Mouse (Mus musculus) forebrain, embryonic 12.5 days (tissue): ENCODE data around the gene Fam185a. TPM values are rescaled to one million over a fixed set of nuclear protein-coding genes. Genes with fewer than 3 reads are reported as not detected.

ENCODE experiments used
- ATAC-seq: fragments of 200-750 bp; cut with Nextera tagmentation; 2 replicates; pipeline ENCODE4 v1.8.0; 2017; ENCODE audit warnings: moderate TSS enrichment; ENCODE audit not compliant: low FRiP score
- H3K27ac ChIP-seq: fragments of 300-500 bp; sonication (generic); 2 replicates; pipeline ENCODE4 v1.5.1; 2016; ENCODE audit warnings: mild to moderate bottlenecking
- H3K27me3 ChIP-seq: fragments of 300-500 bp; sonication (generic); 2 replicates; pipeline ENCODE4 v1.6.1; 2016; ENCODE audit warnings: mild to moderate bottlenecking
- H3K36me3 ChIP-seq: fragments of 300-500 bp; sonication (generic); replicated peaks from 2 replicates; pipeline ENCODE4 v1.6.1; 2016; ENCODE audit warnings: mild to moderate bottlenecking
- H3K4me1 ChIP-seq: fragments of 300-500 bp; sonication (generic); 2 replicates; pipeline ENCODE4 v1.6.1; 2016
- H3K4me2 ChIP-seq: fragments of 300-500 bp; sonication (generic); 2 replicates; pipeline ENCODE4 v1.6.1; 2016; ENCODE audit warnings: mild to moderate bottlenecking, moderate library complexity
- H3K4me3 ChIP-seq: fragments of 300-500 bp; sonication (generic); replicated peaks from 2 replicates; pipeline ENCODE4 v1.5.1; 2016; ENCODE audit warnings: mild to moderate bottlenecking
- H3K9ac ChIP-seq: fragments of 300-500 bp; sonication (generic); 2 replicates; pipeline ENCODE4 v1.6.1; 2016; ENCODE audit warnings: mild to moderate bottlenecking
- H3K9me3 ChIP-seq: fragments of 300-500 bp; sonication (generic); 2 replicates; pipeline ENCODE4 v1.6.1; 2016
- WGBS: fragments of 180-500 bp; shearing (Covaris S2); methylation state at CpG from one replicate; pipeline ENCODE4 v1.1.7; 2016; 5-methylcytosine and 5-hydroxymethylcytosine counted together
- polyA plus RNA-seq: library from polyadenylated mRNA; unstranded; fragments of >200 nt; fragmentation: Nextera tagmentation; extraction: Ambion mirVana; gene quantifications from 2 replicates; pipeline ENCODE4 v1.2.1, GENCODE M21; 2016

Gene Fam185a
- polyA plus RNA-seq, 1 experiment from 2014 or later = 5.4 TPM

DNA sequence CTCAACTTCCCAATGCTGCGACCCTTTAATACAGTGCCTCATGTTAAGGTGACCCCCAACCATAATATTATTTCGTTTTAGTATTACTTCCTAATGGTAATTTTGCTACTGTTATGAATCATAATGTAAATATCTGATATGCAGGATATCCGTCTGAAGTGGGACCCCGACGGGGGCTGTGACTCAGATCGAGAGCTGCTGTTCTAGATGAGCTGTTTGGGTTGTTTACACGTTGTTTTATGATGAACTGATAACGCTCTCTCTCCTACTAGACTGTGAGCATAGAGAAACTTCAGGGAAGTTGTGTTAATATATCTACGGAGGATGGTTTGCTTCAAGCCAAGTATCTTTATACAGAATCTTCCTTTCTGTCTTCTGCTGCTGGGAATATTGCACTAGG is 13.7 kb downstream of the Fam185a start:
- WGBS = 95% methylated on average over 9 of the region's 9 CpGs
- no peak overlapping the region for H3K9ac ChIP-seq

DNA sequence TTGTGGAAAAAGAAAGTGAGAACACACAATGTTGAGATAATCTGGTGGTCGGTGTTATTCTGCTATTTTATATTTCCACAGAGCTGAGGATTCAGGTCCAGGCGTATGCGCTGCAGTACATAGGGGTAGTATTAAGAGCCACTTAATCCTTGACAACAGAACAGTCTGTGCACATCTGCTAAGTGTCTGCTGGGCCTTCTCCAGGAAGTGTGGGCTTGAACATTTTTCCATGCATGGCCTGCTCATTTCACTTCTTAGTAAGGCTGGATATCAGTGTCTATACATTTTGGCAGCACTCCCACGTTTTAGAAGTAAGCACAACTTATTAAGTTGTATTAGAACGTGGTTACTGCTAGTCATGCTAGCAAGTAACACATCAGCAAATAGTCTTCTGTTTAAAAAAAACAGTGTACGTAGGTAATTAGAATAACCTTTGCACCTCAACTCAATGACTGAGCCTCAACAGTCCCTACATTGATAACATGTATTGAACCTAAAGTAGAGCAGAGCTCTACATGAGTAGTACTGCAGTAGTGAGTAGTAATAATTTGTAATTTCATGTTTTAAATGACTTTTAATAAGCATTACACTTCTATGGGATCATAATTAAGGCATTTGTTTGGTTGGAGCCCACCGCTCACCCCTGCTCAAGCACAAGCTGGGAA is 14.8 kb downstream of the Fam185a start:
- H3K36me3 ChIP-seq = no peaks in the 10 kb centered on the region
- H3K4me1 ChIP-seq = peaks cover 5% of the 10 kb centered on the region
- H3K27ac ChIP-seq = no peak overlapping the region
- 93% methylated on average over 7 of the region's 7 CpGs for WGBS
- no peak for ATAC-seq
- H3K27me3 ChIP-seq = no peaks in the 10 kb centered on the region
- H3K4me3 ChIP-seq = no peak overlapping the region
- no peak overlapping the region for H3K9ac ChIP-seq
- no peaks in the 10 kb centered on the region for H3K9me3 ChIP-seq
- no peak overlapping the region for H3K4me2 ChIP-seq

More for the DNA sequence above, 13.7 kb downstream of the Fam185a start:
- ATAC-seq = no peak
- H3K4me2 ChIP-seq = no peak overlapping the region
- no peaks in the 10 kb centered on the region for H3K9me3 ChIP-seq
- H3K4me1 ChIP-seq = peaks cover 5% of the 10 kb centered on the region
- H3K27me3 ChIP-seq = no peaks in the 10 kb centered on the region
- no peaks in the 10 kb centered on the region for H3K36me3 ChIP-seq
- H3K27ac ChIP-seq = no peak overlapping the region
- H3K4me3 ChIP-seq = no peak overlapping the region

GRCm38 (mm10) chr5:21440833-21441530 is 16.2 kb downstream of the Fam185a start:
- H3K9ac ChIP-seq = no peak overlapping the region
- H3K27me3 ChIP-seq = no peaks in the 10 kb centered on the region
- no peak for ATAC-seq
- H3K27ac ChIP-seq = no peak overlapping the region
- H3K36me3 ChIP-seq = no peaks in the 10 kb centered on the region
- no peaks in the 10 kb centered on the region for H3K9me3 ChIP-seq
- H3K4me1 ChIP-seq = peaks cover 5% of the 10 kb centered on the region
- no peak overlapping the region for H3K4me2 ChIP-seq
- 78% methylated on average over 8 of the region's 8 CpGs for WGBS
- H3K4me3 ChIP-seq = no peak overlapping the region

DNA sequence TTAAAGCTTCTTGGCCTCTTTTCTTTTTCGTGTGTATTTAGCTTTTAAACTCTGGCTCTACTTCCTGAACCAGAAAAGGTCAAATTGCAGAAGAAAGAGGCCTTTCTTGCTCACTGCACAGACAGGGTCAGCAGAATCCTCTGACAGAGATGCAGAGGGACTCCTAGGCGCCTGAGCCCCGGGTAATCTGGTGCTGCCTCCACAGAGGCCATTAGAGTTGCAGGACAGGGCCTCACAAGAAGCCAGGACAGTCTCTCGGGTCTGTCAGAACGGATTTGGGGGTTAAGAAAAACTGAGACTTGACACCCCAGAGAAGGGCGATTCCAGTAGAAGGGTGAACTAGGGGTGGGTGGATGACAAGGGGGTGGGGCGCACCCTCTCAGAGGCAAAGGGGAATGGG is 42.6 kb downstream of the Fam185a start:
- no peaks in the 10 kb centered on the region for H3K9me3 ChIP-seq
- H3K4me3 ChIP-seq = no peak overlapping the region
- H3K9ac ChIP-seq = no peak overlapping the region
- H3K27me3 ChIP-seq = no peaks in the 10 kb centered on the region
- 77% methylated on average over 7 of the region's 7 CpGs for WGBS
- H3K4me2 ChIP-seq = no peak overlapping the region
- H3K4me1 ChIP-seq = no peaks in the 10 kb centered on the region
- no peaks in the 10 kb centered on the region for H3K36me3 ChIP-seq
- no peak overlapping the region for H3K27ac ChIP-seq
- ATAC-seq = no peak

- no peak overlapping the region for H3K27ac ChIP-seq
- H3K4me3 ChIP-seq = no peak overlapping the region
- H3K4me1 ChIP-seq = no peaks in the 10 kb centered on the region
- no peak overlapping the region for H3K4me2 ChIP-seq
- no peaks in the 10 kb centered on the region for H3K27me3 ChIP-seq
- no peak overlapping the region for H3K9ac ChIP-seq
- no peaks in the 10 kb centered on the region for H3K9me3 ChIP-seq
- H3K36me3 ChIP-seq = no peaks in the 10 kb centered on the region
- ATAC-seq = no peak
- 90% methylated on average over 12 of the region's 12 CpGs for WGBS
These were observed 43.3 kb downstream of the Fam185a start for GRCm38 (mm10) chr5:21468100-21468499.

- no peaks in the 10 kb centered on the region for H3K9me3 ChIP-seq
- H3K4me2 ChIP-seq = no peak overlapping the region
- no peaks in the 10 kb centered on the region for H3K27me3 ChIP-seq
- no peak overlapping the region for H3K9ac ChIP-seq
- WGBS = 90% methylated on average over 5 of the region's 5 CpGs
- ATAC-seq = no peak
- H3K27ac ChIP-seq = no peak overlapping the region
- H3K36me3 ChIP-seq = no peaks in the 10 kb centered on the region
- H3K4me3 ChIP-seq = no peak overlapping the region
- peaks cover 5% of the 10 kb centered on the region; the same call in 1 of the 2 replicates for H3K4me1 ChIP-seq
These were observed 53.7 kb downstream of the Fam185a start for GRCm38 (mm10) chr5:21478428-21478827.

- ATAC-seq = no peak
- Histone ChIP-seq H3K36me3 (no peaks in the 10 kb centered on the region), H3K4me3 (no peak overlapping the region), H3K27ac (no peak overlapping the region), H3K4me2 (no peak overlapping the region), H3K9ac (no peak overlapping the region), H3K9me3 (no peaks in the 10 kb centered on the region), H3K4me1 (peaks cover 5% of the 10 kb centered on the region; the same call in 1 of the 2 replicates), H3K27me3 (no peaks in the 10 kb centered on the region)
- 93% methylated on average over 5 of the region's 5 CpGs for WGBS
These were observed 55.0 kb downstream of the Fam185a start for GRCm38 (mm10) chr5:21479746-21480145.

DNA sequence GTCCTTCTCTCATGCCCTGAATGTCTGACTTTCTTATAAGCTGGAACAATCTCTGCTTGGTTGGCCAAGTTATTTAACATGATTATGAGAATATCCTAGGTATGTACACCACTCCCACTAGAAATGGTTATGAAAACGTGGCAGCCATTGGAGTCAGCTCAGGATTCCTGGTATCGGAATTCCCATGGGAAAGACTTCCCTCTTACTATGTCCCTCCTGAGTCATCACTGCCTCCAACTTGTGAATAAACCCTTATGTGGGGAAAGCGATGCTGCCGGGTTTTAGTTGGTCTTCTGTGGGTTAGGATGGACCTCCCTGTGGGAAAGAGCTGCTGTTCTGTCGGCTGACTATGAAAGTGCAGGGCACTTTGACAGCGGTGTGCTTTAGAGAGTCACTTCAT is 56.8 kb downstream of the Fam185a start:
- no peaks in the 10 kb centered on the region for H3K36me3 ChIP-seq
- no peaks in the 10 kb centered on the region for H3K9me3 ChIP-seq
- no peaks in the 10 kb centered on the region for H3K27me3 ChIP-seq
- ATAC-seq = no peak
- no peak overlapping the region for H3K4me2 ChIP-seq
- H3K27ac ChIP-seq = no peak overlapping the region
- H3K4me1 ChIP-seq = peaks cover 5% of the 10 kb centered on the region; the same call in 1 of the 2 replicates
- H3K4me3 ChIP-seq = no peak overlapping the region
- no peak overlapping the region for H3K9ac ChIP-seq
- 91% methylated on average over 6 of the region's 6 CpGs for whole genome bisulfite sequencing

DNA sequence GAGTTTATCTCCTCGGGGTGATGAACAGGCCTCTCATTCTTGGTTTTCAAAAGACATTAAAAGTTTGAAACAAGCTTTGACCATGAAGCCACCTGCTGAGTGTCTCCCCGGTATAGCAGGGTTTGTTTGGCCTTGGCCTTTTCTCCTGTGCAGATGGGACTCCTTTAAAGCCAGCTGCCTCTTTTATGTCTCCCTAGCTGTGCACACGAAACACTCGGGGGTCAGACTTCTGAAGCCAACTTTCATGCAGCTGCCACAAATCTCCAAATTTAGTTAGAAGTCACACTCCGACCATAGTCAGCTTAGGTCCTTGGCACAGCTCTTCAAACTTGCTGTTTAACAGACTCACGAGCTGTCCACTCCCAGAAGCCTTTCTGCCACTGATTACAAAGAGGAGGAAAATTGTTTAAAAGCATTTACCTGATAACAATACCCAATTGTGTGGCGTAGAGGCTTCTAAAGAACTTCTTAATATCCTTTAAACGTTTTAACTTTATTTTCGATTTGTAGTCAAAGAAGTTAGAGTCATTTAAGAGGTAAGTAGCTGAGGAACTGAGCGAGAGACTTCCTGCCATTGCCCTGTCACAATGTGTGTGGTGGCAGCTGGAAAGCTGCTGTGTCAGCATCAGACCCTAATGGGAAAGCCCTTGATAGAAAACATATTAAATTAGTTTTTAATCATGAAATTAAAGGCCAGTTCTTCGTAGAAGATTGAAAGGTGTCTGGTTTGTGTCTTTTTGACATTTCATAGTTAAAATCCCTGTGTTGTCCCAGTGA is 57.9 kb downstream of the Fam185a start:
- Histone ChIP-seq H3K27ac (no peak overlapping the region), H3K4me1 (peaks cover 5% of the 10 kb centered on the region; the same call in 1 of the 2 replicates), H3K36me3 (no peaks in the 10 kb centered on the region), H3K4me2 (no peak overlapping the region), H3K9ac (no peak overlapping the region), H3K9me3 (no peaks in the 10 kb centered on the region), H3K4me3 (no peak overlapping the region), H3K27me3 (no peaks in the 10 kb centered on the region)
- no peak for ATAC-seq
- 44% methylated on average over 11 of the region's 11 CpGs for WGBS

- no peaks in the 10 kb centered on the region for H3K9me3 ChIP-seq
- no peak overlapping the region for H3K27ac ChIP-seq
- peaks cover 5% of the 10 kb centered on the region; the same call in 1 of the 2 replicates for H3K4me1 ChIP-seq
- no peaks in the 10 kb centered on the region for H3K27me3 ChIP-seq
- WGBS = 88% methylated on average over 8 of the region's 8 CpGs
- no peaks in the 10 kb centered on the region for H3K36me3 ChIP-seq
- H3K4me2 ChIP-seq = no peak overlapping the region
- no peak for ATAC-seq
- no peak overlapping the region for H3K4me3 ChIP-seq
- H3K9ac ChIP-seq = no peak overlapping the region
These were observed 58.5 kb downstream of the Fam185a start for GRCm38 (mm10) chr5:21483275-21483674.

DNA sequence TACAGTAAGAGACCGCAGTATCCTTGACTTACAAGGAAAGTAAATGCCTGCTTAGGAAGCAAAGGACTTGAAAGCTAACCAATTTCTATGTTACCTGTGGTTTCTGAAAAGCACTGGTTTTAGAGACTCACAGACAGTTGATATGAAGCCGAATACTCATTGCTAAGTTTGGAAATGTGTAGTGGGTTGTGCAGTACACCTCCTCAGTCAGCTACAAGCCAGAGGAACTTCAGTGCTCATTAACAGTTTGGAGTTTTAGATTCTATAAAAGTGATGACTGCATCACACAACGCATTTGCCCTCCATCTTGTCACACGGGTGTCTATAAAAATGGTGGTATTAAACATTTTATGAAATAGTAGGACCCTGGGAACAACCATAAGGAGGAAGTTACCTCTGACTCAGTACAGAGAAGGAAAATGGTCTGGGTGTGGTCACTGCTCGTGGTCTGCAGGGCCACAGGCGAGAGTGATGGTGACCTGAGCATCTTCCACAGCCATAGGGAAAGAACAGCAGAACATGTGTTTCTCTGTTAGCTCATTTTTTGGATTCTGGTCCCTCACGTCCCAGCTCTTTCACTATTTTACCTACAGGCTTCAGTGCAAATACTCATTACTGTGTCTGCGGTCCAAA is 60.6 kb downstream of the Fam185a start:
- Histone ChIP-seq H3K9me3 (no peaks in the 10 kb centered on the region), H3K9ac (no peak overlapping the region), H3K27ac (no peak overlapping the region), H3K27me3 (no peaks in the 10 kb centered on the region), H3K4me2 (no peak overlapping the region), H3K36me3 (no peaks in the 10 kb centered on the region), H3K4me3 (no peak overlapping the region), H3K4me1 (peaks cover 5% of the 10 kb centered on the region; the same call in 1 of the 2 replicates)
- 92% methylated on average over 8 of the region's 8 CpGs for WGBS
- no peak for ATAC-seq

- no peak for ATAC-seq
- Histone ChIP-seq H3K27me3 (no peaks in the 10 kb centered on the region), H3K4me3 (no peak overlapping the region), H3K4me1 (peaks cover 5% of the 10 kb centered on the region; the same call in 1 of the 2 replicates), H3K9me3 (no peaks in the 10 kb centered on the region), H3K27ac (no peak overlapping the region), H3K4me2 (no peak overlapping the region), H3K36me3 (no peaks in the 10 kb centered on the region), H3K9ac (no peak overlapping the region)
- 90% methylated on average over 5 of the region's 5 CpGs for WGBS
These were observed 62.0 kb downstream of the Fam185a start for GRCm38 (mm10) chr5:21486798-21487197.
